Mouse (Mus musculus) kidney, embryonic 16.5 days (tissue): Measurements from ENCODE around the gene Mnt. TPM values are rescaled to one million over a fixed set of nuclear protein-coding genes. Genes with fewer than 3 reads are reported as not detected.

Experiments
- ATAC-seq: fragments of 200-750 bp; cut with Nextera tagmentation; 2 replicates; pipeline ENCODE4 v1.8.0; 2017; ENCODE audit warnings: moderate TSS enrichment; ENCODE audit not compliant: low FRiP score, low TSS enrichment
- H3K27ac ChIP-seq: fragments of 300-500 bp; sonication (generic); 2 replicates; pipeline ENCODE4 v1.5.1; 2014; ENCODE audit warnings: low read length
- H3K27me3 ChIP-seq: fragments of 300-500 bp; sonication (generic); 2 replicates; pipeline ENCODE4 v1.6.1; 2014; ENCODE audit warnings: low read length, control low read depth, mixed read lengths; ENCODE audit not compliant: insufficient read depth
- H3K36me3 ChIP-seq: fragments of 300-500 bp; sonication (generic); 2 replicates; pipeline ENCODE4 v1.6.1; 2014; ENCODE audit warnings: low read length, control low read depth, mixed read lengths; ENCODE audit not compliant: insufficient read depth
- H3K4me1 ChIP-seq: fragments of 300-500 bp; sonication (generic); 2 replicates; pipeline ENCODE4 v1.6.1; 2014; ENCODE audit warnings: low read length, control low read depth, mixed read lengths; ENCODE audit not compliant: insufficient read depth
- H3K4me2 ChIP-seq: fragments of 300-500 bp; sonication (generic); replicated peaks from 2 replicates; pipeline ENCODE4 v1.6.1; 2014; ENCODE audit warnings: low read depth, low read length
- H3K4me3 ChIP-seq: fragments of 300-500 bp; sonication (generic); 2 replicates; pipeline ENCODE4 v1.5.1; 2014; ENCODE audit warnings: mild to moderate bottlenecking, low read length
- H3K9ac ChIP-seq: fragments of 300-500 bp; sonication (generic); replicated peaks from 2 replicates; pipeline ENCODE4 v1.6.1; 2014; ENCODE audit warnings: low read length
- H3K9me3 ChIP-seq: fragments of 300-500 bp; sonication (generic); 2 replicates; pipeline ENCODE4 v1.6.1; 2016; ENCODE audit warnings: low read length, control low read depth
- WGBS: fragments of 180-500 bp; shearing (Covaris S2); extraction: QIAGEN DNeasy Blood & Tissue Kit; methylation state at CpG from one replicate; pipeline ENCODE4 v1.1.7; 2014; 5-methylcytosine and 5-hydroxymethylcytosine counted together
- polyA plus RNA-seq: library from polyadenylated mRNA; unstranded; fragments of >200 nt; fragmentation: Nextera tagmentation; extraction: Ambion mirVana; gene quantifications from 2 replicates; pipeline ENCODE4 v1.2.1, GENCODE M21; 2015

Mnt gene
- polyA plus RNA-seq, 1 experiment from 2014 or later: 4.8 TPM

GRCm38 (mm10) chr11:74815795-74816194 is 14.9 kb upstream of the Mnt start:
- H3K9ac ChIP-seq: no peak overlapping the region
- 0 out of 2 replicates have a peak, but pooled peaks cover 3% of the 10 kb centered on the region for H3K4me1 ChIP-seq
- H3K27me3 ChIP-seq: no peaks in the 10 kb centered on the region
- peaks cover 26% of the 10 kb centered on the region for H3K36me3 ChIP-seq
- no peak overlapping the region for H3K27ac ChIP-seq
- no peak overlapping the region for H3K4me2 ChIP-seq
- no peak for ATAC-seq
- H3K4me3 ChIP-seq: no peak overlapping the region
- no peaks in the 10 kb centered on the region for H3K9me3 ChIP-seq

DNA sequence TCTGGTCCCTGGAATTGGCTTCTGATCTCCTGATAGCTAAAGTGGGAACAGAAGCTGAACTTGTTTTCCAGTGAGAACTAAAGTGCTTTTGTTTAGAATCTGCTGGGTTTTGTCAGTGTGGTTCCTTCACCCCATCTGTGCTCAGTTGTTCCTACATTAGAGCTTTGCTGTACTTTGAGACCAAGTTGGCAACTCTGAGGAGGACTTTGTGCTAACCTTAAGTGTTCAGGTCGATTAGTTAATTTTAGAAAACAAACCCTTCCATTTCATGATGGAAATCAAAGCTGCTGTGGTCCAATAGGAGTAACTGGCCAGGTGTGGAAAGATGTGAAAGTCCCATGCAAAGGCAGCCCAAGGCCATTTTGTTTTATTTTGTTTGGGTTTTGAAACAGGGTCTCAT is 9.8 kb upstream of the Mnt start:
- 73% methylated on average over 1 of the region's 1 CpGs for WGBS
- no peaks in the 10 kb centered on the region for H3K27me3 ChIP-seq
- H3K4me3 ChIP-seq: no peak overlapping the region
- no peaks in the 10 kb centered on the region for H3K9me3 ChIP-seq
- no peak overlapping the region for H3K4me2 ChIP-seq
- no peak for ATAC-seq
- no peak overlapping the region for H3K9ac ChIP-seq
- H3K4me1 ChIP-seq: peaks cover 1% of the 10 kb centered on the region; the same call in 1 of the 2 replicates
- H3K27ac ChIP-seq: no peak overlapping the region
- H3K36me3 ChIP-seq: peaks cover 22% of the 10 kb centered on the region

- 12% methylated on average over 1 of the region's 1 CpGs for WGBS
- H3K27ac ChIP-seq: no peak overlapping the region
- H3K27me3 ChIP-seq: no peaks in the 10 kb centered on the region
- H3K9me3 ChIP-seq: no peaks in the 10 kb centered on the region
- H3K36me3 ChIP-seq: peaks cover 22% of the 10 kb centered on the region
- H3K9ac ChIP-seq: no peak overlapping the region
- ATAC-seq: no peak
- H3K4me1 ChIP-seq: peaks cover 7% of the 10 kb centered on the region; the same call in 1 of the 2 replicates
- no peak overlapping the region for H3K4me3 ChIP-seq
- H3K4me2 ChIP-seq: no peak overlapping the region
Measured at GRCm38 (mm10) chr11:74821463-74821862, 9.3 kb upstream of the Mnt start.

- H3K4me2 ChIP-seq: no peak overlapping the region
Measured at GRCm38 (mm10) chr11:74822746-74823440, 7.8 kb upstream of the Mnt start.

GRCm38 (mm10) chr11:74826151-74826550 is 4.6 kb upstream of the Mnt start:
- Histone ChIP-seq H3K4me3 (no peak overlapping the region), H3K9me3 (no peaks in the 10 kb centered on the region), H3K27me3 (no peaks in the 10 kb centered on the region), H3K4me1 (peaks cover 20% of the 10 kb centered on the region), H3K4me2 (no peak overlapping the region), H3K9ac (no peak overlapping the region), H3K36me3 (peaks cover 4% of the 10 kb centered on the region; the same call in 1 of the 2 replicates), H3K27ac (0 out of 2 replicates have a peak overlapping the region, but pooled peaks have one; percentile 27)
- 61% methylated on average over 7 of the region's 7 CpGs for WGBS
- no peak for ATAC-seq

More at GRCm38 (mm10) chr11:74822746-74823440, 7.8 kb upstream of the Mnt start:
- ATAC-seq: peak; percentile 75; the same call in 1 of the 2 replicates
- Histone ChIP-seq H3K27me3 (no peaks in the 10 kb centered on the region), H3K4me3 (no peak overlapping the region), H3K27ac (peak overlapping the region; percentile 26; the same call in 1 of the 2 replicates), H3K4me1 (peaks cover 8% of the 10 kb centered on the region; the same call in 1 of the 2 replicates), H3K9ac (no peak overlapping the region), H3K9me3 (no peaks in the 10 kb centered on the region), H3K36me3 (peaks cover 9% of the 10 kb centered on the region)
- 85% methylated on average over 7 of the region's 7 CpGs for WGBS

- 71% methylated on average over 5 of the region's 5 CpGs for WGBS
- peaks cover 4% of the 10 kb centered on the region; the same call in 1 of the 2 replicates for H3K36me3 ChIP-seq
Measured at GRCm38 (mm10) chr11:74826702-74827101, 4.0 kb upstream of the Mnt start.

DNA sequence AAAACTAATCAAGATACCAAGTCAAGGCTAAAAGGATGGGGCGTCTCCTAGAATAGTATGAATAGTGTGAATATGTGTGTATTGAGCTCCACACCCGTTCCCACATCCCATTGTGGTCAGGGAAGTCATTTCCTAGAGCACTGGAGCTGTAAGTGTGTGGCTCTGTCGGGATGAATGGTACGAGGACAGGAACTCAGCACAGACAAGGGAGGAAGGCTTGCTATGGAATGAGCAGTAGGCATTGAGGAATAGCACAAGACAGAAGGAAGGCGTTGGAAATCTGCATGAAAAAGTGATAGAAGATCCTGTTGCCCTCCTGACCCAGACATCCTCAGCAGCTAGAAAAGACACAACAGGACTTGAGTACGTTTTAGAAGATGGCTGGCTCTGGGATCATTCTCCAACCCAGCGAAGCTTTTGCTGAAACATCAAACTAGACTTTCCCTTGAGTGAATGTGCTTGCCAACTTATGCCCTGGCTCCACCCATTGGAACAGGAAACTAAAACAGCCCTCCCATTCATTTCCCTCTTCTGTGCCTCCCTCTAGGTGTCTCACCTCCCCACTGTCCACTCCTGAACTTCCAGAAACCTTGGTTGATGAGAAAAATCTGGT is 2.8 kb upstream of the Mnt start:
- Histone ChIP-seq H3K27ac (no peak overlapping the region), H3K4me2 (no peak overlapping the region), H3K4me3 (no peak overlapping the region), H3K9me3 (no peaks in the 10 kb centered on the region), H3K27me3 (no peaks in the 10 kb centered on the region), H3K9ac (no peak overlapping the region), H3K4me1 (peaks cover 23% of the 10 kb centered on the region), H3K36me3 (peaks cover 4% of the 10 kb centered on the region; the same call in 1 of the 2 replicates)
- 67% methylated on average over 7 of the region's 7 CpGs for WGBS
- ATAC-seq: no peak

More at GRCm38 (mm10) chr11:74826702-74827101, 4.0 kb upstream of the Mnt start:
- Histone ChIP-seq H3K27ac (0 out of 2 replicates have a peak overlapping the region, but pooled peaks have one; percentile 27), H3K4me1 (peaks cover 20% of the 10 kb centered on the region), H3K27me3 (no peaks in the 10 kb centered on the region), H3K4me2 (no peak overlapping the region), H3K4me3 (no peak overlapping the region), H3K9me3 (no peaks in the 10 kb centered on the region), H3K9ac (no peak overlapping the region)
- no peak for ATAC-seq

DNA sequence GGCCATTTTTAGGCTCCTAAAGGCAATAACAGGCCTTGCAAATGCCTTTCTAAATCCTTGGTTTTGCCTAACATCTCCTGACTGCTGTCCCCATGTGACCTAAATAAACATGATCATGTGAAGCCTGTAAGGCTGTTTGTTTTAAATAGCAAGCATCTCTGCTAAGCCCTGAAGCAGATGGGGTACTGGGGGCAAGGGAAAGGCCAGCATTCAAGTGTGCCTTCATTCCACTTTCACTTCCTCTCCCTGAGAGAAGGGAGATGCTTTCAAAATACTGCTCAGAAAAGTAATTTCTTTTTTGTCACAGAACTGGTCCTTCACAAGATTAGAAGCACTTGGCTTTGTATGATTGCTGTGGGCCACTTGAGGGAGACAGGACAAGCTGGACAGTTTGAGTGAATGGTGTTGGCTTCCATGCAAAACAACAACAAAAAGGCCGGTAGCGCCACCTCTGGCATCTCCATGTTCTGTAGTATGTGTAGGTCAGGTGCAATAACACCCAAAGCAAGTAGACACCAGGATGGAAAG is 2.3 kb upstream of the Mnt start:
- peaks cover 4% of the 10 kb centered on the region; the same call in 1 of the 2 replicates for H3K36me3 ChIP-seq
- WGBS: 37% methylated on average over 2 of the region's 2 CpGs
- no peaks in the 10 kb centered on the region for H3K9me3 ChIP-seq
- ATAC-seq: no peak
- no peak overlapping the region for H3K4me2 ChIP-seq
- H3K4me3 ChIP-seq: no peak overlapping the region
- H3K27me3 ChIP-seq: no peaks in the 10 kb centered on the region
- H3K27ac ChIP-seq: no peak overlapping the region
- H3K9ac ChIP-seq: no peak overlapping the region
- H3K4me1 ChIP-seq: peaks cover 28% of the 10 kb centered on the region

DNA sequence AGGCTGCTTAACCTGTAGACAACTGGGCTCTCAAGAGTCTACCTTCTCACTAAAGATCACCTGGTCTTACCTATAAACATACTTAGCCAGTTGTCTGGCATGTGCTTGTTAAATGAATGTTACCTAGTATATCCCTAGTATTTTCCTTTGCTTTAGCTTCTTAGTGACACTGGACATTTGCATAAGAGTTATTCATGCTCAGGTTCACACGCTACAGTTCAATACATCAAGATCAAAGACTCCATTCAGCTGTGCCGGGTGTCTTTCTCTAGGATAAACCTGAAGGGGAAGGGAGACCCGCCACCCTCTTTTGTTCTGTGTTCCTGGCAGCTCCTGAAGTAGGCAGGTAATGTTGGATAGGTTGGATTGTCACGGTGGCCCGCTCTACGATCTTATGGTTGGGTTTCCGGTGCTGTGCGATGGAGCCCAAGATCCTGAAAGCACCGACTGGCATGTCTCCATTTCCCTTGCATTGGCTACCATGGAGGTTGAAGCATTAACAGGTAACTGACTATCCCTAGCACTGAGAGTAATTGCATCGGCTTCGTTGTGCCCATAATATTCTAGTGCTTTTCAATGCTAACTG is 1.7 kb upstream of the Mnt start:
- Histone ChIP-seq H3K9me3 (no peaks in the 10 kb centered on the region), H3K27ac (peak overlapping the region; percentile 84), H3K4me2 (peak overlapping the region; percentile 85), H3K4me3 (peak overlapping the region; percentile 90), H3K27me3 (no peaks in the 10 kb centered on the region), H3K36me3 (peaks cover 4% of the 10 kb centered on the region; the same call in 1 of the 2 replicates), H3K4me1 (peaks cover 34% of the 10 kb centered on the region), H3K9ac (peak overlapping the region; percentile 52; the same call in 1 of the 2 replicates)
- WGBS: 13% methylated on average over 11 of the region's 11 CpGs
- ATAC-seq: no peak
